Mouse (Mus musculus) embryonic facial prominence, embryonic 13.5 days (tissue): Measurements from ENCODE around the gene Lsp1. TPM values are rescaled to one million over a fixed set of nuclear protein-coding genes. Genes with fewer than 3 reads are reported as not detected.

Experiments
- polyA plus RNA-seq: library from polyadenylated mRNA; unstranded; fragments of >200 nt; fragmentation: Nextera tagmentation; extraction: Ambion mirVana; gene quantifications from 2 replicates; pipeline ENCODE4 v1.2.1, GENCODE M21; 2015

The Lsp1 gene
- polyA plus RNA-seq, 1 experiment from 2014 or later: 28.5 TPM

Other genes with a start within 250 kb of the Lsp1 start
- gene Gm7579, start 248.9 kb upstream of the Lsp1 start, polyA plus RNA-seq: not detected in 2 replicates
- not detected in 2 replicates for gene Krtap5-5, start 230.8 kb upstream of the Lsp1 start, polyA plus RNA-seq
- gene Gm40460, start 219.7 kb upstream of the Lsp1 start, polyA plus RNA-seq: not detected in 2 replicates
- not detected in 2 replicates for gene Gm2431, start 202.5 kb upstream of the Lsp1 start, polyA plus RNA-seq
- not detected in 2 replicates for gene Gm4559, start 186.4 kb upstream of the Lsp1 start, polyA plus RNA-seq
- not detected in 2 replicates for gene Krtap5-1, start 163.7 kb upstream of the Lsp1 start, polyA plus RNA-seq
- not detected in 2 replicates for gene Krtap5-4, start 157.3 kb upstream of the Lsp1 start, polyA plus RNA-seq
- gene Ifitm10, start 87.1 kb upstream of the Lsp1 start, polyA plus RNA-seq: 2.5 and 3.3 TPM in 2 replicates
- gene Gm49369, start 78.1 kb upstream of the Lsp1 start, polyA plus RNA-seq: not detected in 2 replicates
- 210 and 222 TPM in 2 replicates for gene Ctsd, start 72.8 kb upstream of the Lsp1 start, polyA plus RNA-seq
- 0.37 and 0.66 TPM in 2 replicates for gene Syt8, start 26.0 kb upstream of the Lsp1 start, polyA plus RNA-seq
- 7.7 and 8.4 TPM in 2 replicates for gene Tnni2, start 19.0 kb upstream of the Lsp1 start, polyA plus RNA-seq
- gene Tnnt3, start 38.0 kb downstream of the Lsp1 start, polyA plus RNA-seq: 3.8 and 5.8 TPM in 2 replicates
- 36.0 and 36.7 TPM in 2 replicates for gene Mrpl23, start 71.9 kb downstream of the Lsp1 start, polyA plus RNA-seq
- 634 and 679 TPM in 2 replicates for gene Igf2, start 206.0 kb downstream of the Lsp1 start, polyA plus RNA-seq
- 0.10 TPM in 1 of 2 replicates, not detected in the other for gene Gm49394, start 209.1 kb downstream of the Lsp1 start, polyA plus RNA-seq